Mouse (Mus musculus): ENCODE measurements around the gene Itpkb. TPM values are rescaled to one million over a fixed set of nuclear protein-coding genes. Genes with fewer than 3 reads are reported as not detected.

The Itpkb gene
- polyA plus RNA-seq, 1 experiment from 2014 or later, result 2.4 TPM

GRCm38 (mm10) chr1:180300997-180301396 is 29.3 kb upstream of the Itpkb start:
- ATAC-seq (replicated peaks), result no peak
- WGBS, result 47% methylated on average over 4 of the region's 4 CpGs
- no peak overlapping the region for H3K9ac ChIP-seq (replicated peaks)
- no peaks in the 10 kb centered on the region for H3K36me3 ChIP-seq
- H3K9me3 ChIP-seq, result no peaks in the 10 kb centered on the region
- H3K27ac ChIP-seq (replicated peaks), result no peak overlapping the region
- no peaks in the 10 kb centered on the region for H3K4me1 ChIP-seq
- no peak overlapping the region for H3K4me3 ChIP-seq
- H3K4me2 ChIP-seq (replicated peaks), result no peak overlapping the region
- H3K27me3 ChIP-seq, result no peaks in the 10 kb centered on the region

- Histone ChIP-seq H3K9me3 (no peaks in the 10 kb centered on the region), H3K4me1 (no peaks in the 10 kb centered on the region)
- 70% methylated on average over 12 of the region's 12 CpGs for WGBS
These were observed 27.8 kb upstream of the Itpkb start for GRCm38 (mm10) chr1:180302253-180303120.

GRCm38 (mm10) chr1:180303600-180303999 is 26.7 kb upstream of the Itpkb start:
- no peak overlapping the region for H3K4me2 ChIP-seq (replicated peaks)
- no peaks in the 10 kb centered on the region for H3K9me3 ChIP-seq
- H3K27ac ChIP-seq (replicated peaks), result no peak overlapping the region
- no peak overlapping the region for H3K4me3 ChIP-seq
- 51% methylated on average over 5 of the region's 5 CpGs for WGBS
- no peaks in the 10 kb centered on the region for H3K27me3 ChIP-seq
- no peaks in the 10 kb centered on the region for H3K4me1 ChIP-seq
- H3K9ac ChIP-seq (replicated peaks), result no peak overlapping the region
- no peak for ATAC-seq (replicated peaks)
- no peaks in the 10 kb centered on the region for H3K36me3 ChIP-seq

More at GRCm38 (mm10) chr1:180302253-180303120, 27.8 kb upstream of the Itpkb start:
- Histone ChIP-seq H3K4me2 (replicated peaks) (no peak overlapping the region), H3K27me3 (no peaks in the 10 kb centered on the region), H3K36me3 (no peaks in the 10 kb centered on the region), H3K27ac (replicated peaks) (no peak overlapping the region), H3K9ac (replicated peaks) (no peak overlapping the region), H3K4me3 (no peak overlapping the region)
- ATAC-seq (replicated peaks), result no peak

GRCm38 (mm10) chr1:180306889-180307288 is 23.4 kb upstream of the Itpkb start:
- Histone ChIP-seq H3K9ac (replicated peaks) (no peak overlapping the region), H3K36me3 (no peaks in the 10 kb centered on the region), H3K9me3 (no peaks in the 10 kb centered on the region), H3K27ac (replicated peaks) (no peak overlapping the region), H3K4me2 (replicated peaks) (no peak overlapping the region), H3K27me3 (no peaks in the 10 kb centered on the region), H3K4me3 (no peak overlapping the region), H3K4me1 (no peaks in the 10 kb centered on the region)
- WGBS, result 89% methylated on average over 9 of the region's 9 CpGs
- ATAC-seq (replicated peaks), result no peak

GRCm38 (mm10) chr1:180307661-180308060 is 22.6 kb upstream of the Itpkb start:
- Histone ChIP-seq H3K9ac (replicated peaks) (no peak overlapping the region), H3K4me1 (peaks cover 5% of the 10 kb centered on the region), H3K27me3 (no peaks in the 10 kb centered on the region), H3K36me3 (no peaks in the 10 kb centered on the region), H3K27ac (replicated peaks) (no peak overlapping the region), H3K4me2 (replicated peaks) (no peak overlapping the region), H3K4me3 (no peak overlapping the region), H3K9me3 (no peaks in the 10 kb centered on the region)
- ATAC-seq (replicated peaks), result no peak
- WGBS, result 48% methylated on average over 2 of the region's 2 CpGs

GRCm38 (mm10) chr1:180308897-180309296 is 21.4 kb upstream of the Itpkb start:
- ATAC-seq (replicated peaks), result no peak
- Histone ChIP-seq H3K4me1 (peaks cover 15% of the 10 kb centered on the region), H3K9ac (replicated peaks) (no peak overlapping the region), H3K4me3 (no peak overlapping the region), H3K27ac (replicated peaks) (no peak overlapping the region), H3K4me2 (replicated peaks) (no peak overlapping the region), H3K9me3 (no peaks in the 10 kb centered on the region), H3K36me3 (no peaks in the 10 kb centered on the region), H3K27me3 (no peaks in the 10 kb centered on the region)
- 75% methylated on average over 4 of the region's 4 CpGs for WGBS

- peak overlapping the region; percentile 25 for H3K27ac ChIP-seq (replicated peaks)
- H3K9me3 ChIP-seq, result no peaks in the 10 kb centered on the region
- no peaks in the 10 kb centered on the region for H3K36me3 ChIP-seq
- H3K9ac ChIP-seq (replicated peaks), result no peak overlapping the region
- H3K4me1 ChIP-seq, result peaks cover 15% of the 10 kb centered on the region
- WGBS, result 51% methylated on average over 6 of the region's 6 CpGs
- no peak for ATAC-seq (replicated peaks)
- no peak overlapping the region for H3K4me2 ChIP-seq (replicated peaks)
- no peaks in the 10 kb centered on the region for H3K27me3 ChIP-seq
- H3K4me3 ChIP-seq, result no peak overlapping the region
These were observed 18.0 kb upstream of the Itpkb start for GRCm38 (mm10) chr1:180312286-180312685.

GRCm38 (mm10) chr1:180312792-180313311 is 17.4 kb upstream of the Itpkb start:
- Histone ChIP-seq H3K27ac (replicated peaks) (peak overlapping the region; percentile 25), H3K4me3 (no peak overlapping the region; the same call in 1 of the 2 replicates), H3K9ac (replicated peaks) (peak overlapping the region; percentile 43; the same call in 1 of the 2 replicates), H3K4me1 (peaks cover 15% of the 10 kb centered on the region), H3K9me3 (no peaks in the 10 kb centered on the region), H3K36me3 (no peaks in the 10 kb centered on the region), H3K27me3 (no peaks in the 10 kb centered on the region), H3K4me2 (replicated peaks) (peak overlapping the region; percentile 40)
- 14% methylated on average over 6 of the region's 6 CpGs for WGBS
- ATAC-seq (replicated peaks), result peak; percentile 62

GRCm38 (mm10) chr1:180313517-180314440 is 16.5 kb upstream of the Itpkb start:
- ATAC-seq (replicated peaks), result peak; percentile 81
- WGBS, result 7% methylated on average over 20 of the region's 20 CpGs
- peak overlapping the region; percentile 28 for H3K4me3 ChIP-seq
- peak overlapping the region; percentile 43 for H3K9ac ChIP-seq (replicated peaks)
- peak overlapping the region; percentile 40 for H3K4me2 ChIP-seq (replicated peaks)
- peak overlapping the region; percentile 24; the same call in 1 of the 2 replicates for H3K27ac ChIP-seq (replicated peaks)
- H3K9me3 ChIP-seq, result no peaks in the 10 kb centered on the region
- H3K27me3 ChIP-seq, result no peaks in the 10 kb centered on the region
- H3K36me3 ChIP-seq, result no peaks in the 10 kb centered on the region
- H3K4me1 ChIP-seq, result peaks cover 15% of the 10 kb centered on the region

- H3K9me3 ChIP-seq, result no peaks in the 10 kb centered on the region
- no peak for ATAC-seq (replicated peaks)
- H3K4me3 ChIP-seq, result no peak overlapping the region
- 87% methylated on average over 11 of the region's 11 CpGs for WGBS
- H3K9ac ChIP-seq (replicated peaks), result no peak overlapping the region
- H3K36me3 ChIP-seq, result no peaks in the 10 kb centered on the region
- no peaks in the 10 kb centered on the region for H3K27me3 ChIP-seq
- H3K4me1 ChIP-seq, result peaks cover 15% of the 10 kb centered on the region
- H3K27ac ChIP-seq (replicated peaks), result no peak overlapping the region
- H3K4me2 ChIP-seq (replicated peaks), result no peak overlapping the region
These were observed 15.6 kb upstream of the Itpkb start for GRCm38 (mm10) chr1:180314641-180315040.

- Histone ChIP-seq H3K4me2 (replicated peaks) (no peak overlapping the region), H3K9ac (replicated peaks) (no peak overlapping the region), H3K4me1 (peaks cover 15% of the 10 kb centered on the region), H3K9me3 (no peaks in the 10 kb centered on the region), H3K27me3 (no peaks in the 10 kb centered on the region), H3K27ac (replicated peaks) (no peak overlapping the region), H3K4me3 (no peak overlapping the region), H3K36me3 (no peaks in the 10 kb centered on the region)
- ATAC-seq (replicated peaks), result no peak
- WGBS, result 72% methylated on average over 3 of the region's 3 CpGs
These were observed 15.2 kb upstream of the Itpkb start for GRCm38 (mm10) chr1:180315127-180315526.

- Histone ChIP-seq H3K4me1 (peaks cover 12% of the 10 kb centered on the region), H3K9ac (replicated peaks) (no peak overlapping the region), H3K36me3 (no peaks in the 10 kb centered on the region), H3K4me3 (no peak overlapping the region), H3K9me3 (no peaks in the 10 kb centered on the region), H3K27me3 (no peaks in the 10 kb centered on the region), H3K27ac (replicated peaks) (no peak overlapping the region), H3K4me2 (replicated peaks) (no peak overlapping the region)
- WGBS, result 84% methylated on average over 4 of the region's 4 CpGs
- no peak for ATAC-seq (replicated peaks)
These were observed 12.8 kb upstream of the Itpkb start for GRCm38 (mm10) chr1:180317450-180317849.
